Mouse (Mus musculus): ENCODE measurements at regions not wholly inside any gene's neighbourhood (a gene's known extent, or its start where the extent isn't known, plus 50 kb on each side); places are given as distances from the start of the nearest gene placed in this dataset.
A peak's percentile ranks its signal among the peaks of the same experiment; 100 is the strongest.

DNA sequence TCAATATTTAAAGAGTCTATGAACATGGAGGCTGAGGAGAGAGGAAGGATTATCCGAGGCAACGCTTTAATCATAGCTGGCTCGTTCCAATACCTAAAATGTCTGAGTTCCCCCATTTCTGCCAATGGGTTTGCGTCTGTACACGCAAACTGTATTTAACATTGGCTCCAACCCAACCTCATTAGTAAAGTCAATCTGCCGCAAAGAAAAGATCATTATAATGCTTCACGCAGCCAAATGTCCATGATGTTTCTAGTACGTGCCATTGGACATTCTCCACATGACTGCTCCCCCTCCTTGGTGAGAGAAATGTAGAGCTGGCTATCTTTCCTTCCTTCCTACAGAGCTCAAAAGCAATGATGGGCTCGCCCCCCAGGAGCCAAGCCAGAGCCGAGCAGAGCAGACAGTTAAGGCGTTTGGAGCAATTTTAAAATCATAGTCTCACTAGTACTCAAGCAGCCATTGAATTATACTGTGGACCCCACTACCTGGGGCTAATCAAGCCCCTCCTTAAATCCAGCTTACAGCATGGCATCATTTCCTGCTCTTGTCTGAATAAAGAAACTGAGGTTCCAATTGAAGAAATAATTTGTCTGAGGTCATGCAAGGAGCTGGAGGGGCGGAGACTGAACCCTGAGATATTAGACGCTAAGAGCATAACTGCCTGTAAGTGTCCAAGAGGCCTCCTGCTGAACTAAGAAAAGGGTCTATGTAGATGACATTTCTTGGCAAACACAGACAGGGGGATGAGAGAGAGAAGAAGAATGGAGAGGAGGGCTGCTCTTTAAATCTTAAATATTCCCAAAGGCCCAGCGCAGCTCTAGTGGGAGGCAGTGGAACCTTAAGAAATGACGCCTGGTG is 88.5 kb upstream of the Adpgk start:
- TF ChIP-seq EP300 (IDR thresholded peaks at IDR 0.05) (0 out of 2 replicates have a peak, but pooled peaks have one; percentile 23), CTCF (IDR thresholded peaks at IDR 0.05) (no peak)
- Histone ChIP-seq H3K27ac (ENCODE audit: low read length) (no peak overlapping the region), H3K36me3 (ENCODE audit: insufficient read depth, low read length) (no peaks in the 10 kb centered on the region), H3K27me3 (replicated peaks; ENCODE audit: insufficient read depth, low read length) (no peaks in the 10 kb centered on the region), H3K4me1 (ENCODE audit: insufficient read depth, low read depth, low read length) (no peaks in the 10 kb centered on the region; the same call in 1 of the 2 replicates), H3K9me3 (ENCODE audit: low read length) (no peaks in the 10 kb centered on the region), H3K4me3 (ENCODE audit: low read depth, low read length) (no peak overlapping the region), H3K4me2 (replicated peaks; ENCODE audit: low read depth, low read length) (no peak overlapping the region), H3K9ac (replicated peaks; ENCODE audit: low read depth) (no peak overlapping the region)
- peak; percentile 50; the same call in 1 of the 2 replicates for ATAC-seq
- WGBS = 70% methylated on average over 15 of the region's 15 CpGs
- peak; percentile 50 for DNase-seq (ENCODE audit: low spot score)

DNA sequence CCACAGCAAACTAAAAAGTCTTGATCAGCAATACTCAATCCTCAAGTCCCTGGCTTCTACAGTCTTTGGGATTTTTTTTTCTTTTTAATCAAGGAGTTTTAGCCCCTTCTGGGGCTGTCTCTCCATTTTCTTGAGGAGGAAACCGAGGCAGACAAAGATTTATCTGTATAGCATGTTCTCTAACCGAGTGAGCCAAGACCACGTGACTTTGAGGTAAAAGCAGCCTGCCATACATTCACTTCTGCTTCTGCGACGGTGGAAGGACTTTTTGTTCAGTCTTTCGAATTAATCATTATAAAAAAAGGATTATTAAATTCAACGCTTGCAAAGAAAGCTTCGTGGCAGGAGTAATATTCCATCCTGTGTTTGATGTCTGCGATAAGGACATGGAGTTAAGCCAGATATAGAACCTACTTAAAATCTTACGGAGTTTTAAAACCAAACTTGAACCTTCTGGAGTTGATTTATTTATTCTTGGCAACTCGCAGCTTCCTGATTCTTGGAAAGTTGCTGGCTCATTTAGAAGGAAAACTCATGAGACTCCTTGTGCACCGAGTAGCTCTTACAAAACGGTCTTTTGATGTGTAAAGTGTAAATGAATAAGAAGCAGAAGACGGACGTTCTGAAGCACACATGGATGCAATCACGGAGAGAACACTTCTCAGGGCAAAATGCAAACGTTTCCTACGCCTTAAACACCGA is 91.7 kb upstream of the Adpgk start:
- no peak overlapping the region for H3K9ac ChIP-seq (replicated peaks; ENCODE audit: low read depth)
- no peaks in the 10 kb centered on the region; the same call in 1 of the 2 replicates for H3K4me1 ChIP-seq (ENCODE audit: insufficient read depth, low read depth, low read length)
- H3K27ac ChIP-seq (ENCODE audit: low read length) = no peak overlapping the region
- H3K4me3 ChIP-seq (ENCODE audit: low read depth, low read length) = no peak overlapping the region
- TF ChIP-seq EP300 (IDR thresholded peaks at IDR 0.05) = peak; percentile 51; the same call in 1 of the 2 replicates
- no peak for TF ChIP-seq CTCF (IDR thresholded peaks at IDR 0.05)
- DNase-seq (ENCODE audit: low spot score) (peak; percentile 74), ATAC-seq (peak; percentile 47)
- no peaks in the 10 kb centered on the region for H3K27me3 ChIP-seq (replicated peaks; ENCODE audit: insufficient read depth, low read length)
- no peaks in the 10 kb centered on the region for H3K9me3 ChIP-seq (ENCODE audit: low read length)
- no peaks in the 10 kb centered on the region for H3K36me3 ChIP-seq (ENCODE audit: insufficient read depth, low read length)
- WGBS = 24% methylated on average over 19 of the region's 19 CpGs
- H3K4me2 ChIP-seq (replicated peaks; ENCODE audit: low read depth, low read length) = peak overlapping the region; percentile 34

DNA sequence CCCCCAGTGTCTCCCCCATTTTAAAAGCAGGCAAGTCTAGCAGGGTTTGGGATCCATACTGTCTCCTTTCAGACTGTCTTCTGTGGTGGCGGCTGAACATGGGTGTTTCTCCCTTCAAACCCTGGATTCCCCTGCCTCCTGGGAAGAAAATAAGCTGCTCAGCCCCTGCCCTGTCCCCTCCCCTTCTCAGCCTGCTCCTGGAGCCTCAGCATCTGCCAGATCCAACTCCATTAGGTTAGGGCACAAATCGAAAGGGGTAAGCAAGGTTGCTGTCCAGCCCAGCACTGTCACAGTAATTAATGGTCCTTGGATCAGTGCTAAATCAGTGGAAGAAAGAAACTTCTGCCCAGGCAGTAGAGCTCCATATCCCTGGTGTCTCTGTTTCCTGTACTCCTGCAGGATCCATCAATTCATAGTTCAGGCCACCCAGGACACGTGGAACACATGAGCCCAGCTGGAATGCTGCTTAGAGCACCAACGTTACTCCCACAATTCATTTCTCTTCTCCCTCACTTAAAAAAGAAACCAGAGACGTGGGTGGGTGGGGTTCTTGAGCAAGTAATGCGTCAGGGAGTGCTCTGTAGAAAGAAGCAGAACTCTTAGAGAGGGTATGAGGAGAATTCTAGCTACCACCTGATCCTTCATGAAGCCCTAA is 93.0 kb upstream of the Adpgk start:
- peak; percentile 42 for ATAC-seq
- 26% methylated on average over 6 of the region's 6 CpGs for WGBS

DNA sequence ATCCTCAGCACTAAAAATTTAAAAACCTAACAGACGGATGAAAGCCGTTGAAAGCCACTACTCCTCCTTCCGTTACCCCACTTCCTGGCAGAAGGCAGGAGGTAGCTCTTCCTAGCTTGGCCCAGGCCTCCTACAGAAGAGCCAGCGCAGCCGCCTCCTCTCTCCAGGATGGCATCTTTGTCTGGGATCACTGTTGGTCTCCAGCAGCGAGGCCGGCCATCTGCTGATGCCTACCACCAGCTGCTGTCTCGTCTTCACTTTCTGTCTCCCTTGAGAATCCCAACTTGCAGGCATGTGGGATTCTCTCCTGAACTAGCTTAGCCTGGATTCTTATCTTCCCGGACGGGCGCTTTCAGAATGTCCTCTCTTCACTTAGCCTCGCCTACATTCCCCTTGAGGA is 93.9 kb upstream of the Adpgk start:
- 83% methylated on average over 12 of the region's 12 CpGs for WGBS
- H3K27me3 ChIP-seq (replicated peaks; ENCODE audit: insufficient read depth, low read length) = no peaks in the 10 kb centered on the region
- H3K9me3 ChIP-seq (ENCODE audit: low read length) = no peaks in the 10 kb centered on the region
- ATAC-seq (no peak), DNase-seq (ENCODE audit: low spot score) (no peak)
- H3K4me2 ChIP-seq (replicated peaks; ENCODE audit: low read depth, low read length) = no peak overlapping the region
- H3K36me3 ChIP-seq (ENCODE audit: insufficient read depth, low read length) = no peaks in the 10 kb centered on the region
- no peak overlapping the region for H3K27ac ChIP-seq (ENCODE audit: low read length)
- H3K4me3 ChIP-seq (ENCODE audit: low read depth, low read length) = no peak overlapping the region
- no peak for TF ChIP-seq EP300 (IDR thresholded peaks at IDR 0.05)
- TF ChIP-seq CTCF (IDR thresholded peaks at IDR 0.05) = no peak
- H3K9ac ChIP-seq (replicated peaks; ENCODE audit: low read depth) = no peak overlapping the region
- no peaks in the 10 kb centered on the region; the same call in 1 of the 2 replicates for H3K4me1 ChIP-seq (ENCODE audit: insufficient read depth, low read depth, low read length)

More for the DNA sequence above, 93.0 kb upstream of the Adpgk start:
- Histone ChIP-seq H3K9ac (replicated peaks; ENCODE audit: low read depth) (no peak overlapping the region), H3K4me3 (ENCODE audit: low read depth, low read length) (no peak overlapping the region), H3K9me3 (ENCODE audit: low read length) (no peaks in the 10 kb centered on the region), H3K27ac (ENCODE audit: low read length) (no peak overlapping the region), H3K27me3 (replicated peaks; ENCODE audit: insufficient read depth, low read length) (no peaks in the 10 kb centered on the region), H3K4me2 (replicated peaks; ENCODE audit: low read depth, low read length) (no peak overlapping the region), H3K36me3 (ENCODE audit: insufficient read depth, low read length) (no peaks in the 10 kb centered on the region), H3K4me1 (ENCODE audit: insufficient read depth, low read depth, low read length) (no peaks in the 10 kb centered on the region; the same call in 1 of the 2 replicates)
- TF ChIP-seq EP300 (IDR thresholded peaks at IDR 0.05) = no peak
- TF ChIP-seq CTCF (IDR thresholded peaks at IDR 0.05) = no peak
- DNase-seq (ENCODE audit: low spot score) = peak; percentile 65

DNA sequence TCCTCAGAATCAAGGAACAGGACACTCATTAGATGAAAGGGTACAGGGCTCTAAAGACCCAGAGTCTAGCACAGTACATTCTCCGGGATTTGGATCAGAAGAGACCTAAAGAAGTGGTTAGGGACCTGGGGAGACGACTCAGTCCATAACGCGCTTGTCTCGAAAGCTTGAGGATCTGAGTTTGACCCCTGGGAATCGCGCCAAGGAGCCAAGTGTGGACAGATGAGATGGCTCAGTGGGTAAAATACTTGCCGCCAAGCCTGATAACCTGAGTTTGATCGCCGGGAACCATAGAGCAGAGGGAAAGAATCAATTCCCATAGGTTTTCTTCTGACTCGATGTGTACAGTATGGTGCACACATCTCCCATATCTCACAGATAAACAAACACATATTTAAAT is 97.4 kb upstream of the Adpgk start:
- no peak for DNase-seq (ENCODE audit: low spot score)
- Histone ChIP-seq H3K4me2 (replicated peaks; ENCODE audit: low read depth, low read length) (no peak overlapping the region), H3K36me3 (ENCODE audit: insufficient read depth, low read length) (no peaks in the 10 kb centered on the region), H3K9me3 (ENCODE audit: low read length) (no peaks in the 10 kb centered on the region), H3K4me1 (ENCODE audit: insufficient read depth, low read depth, low read length) (peaks cover 3% of the 10 kb centered on the region; the same call in 1 of the 2 replicates), H3K27ac (ENCODE audit: low read length) (no peak overlapping the region), H3K4me3 (ENCODE audit: low read depth, low read length) (no peak overlapping the region), H3K27me3 (replicated peaks; ENCODE audit: insufficient read depth, low read length) (no peaks in the 10 kb centered on the region), H3K9ac (replicated peaks; ENCODE audit: low read depth) (no peak overlapping the region)
- no peak for ATAC-seq
- TF ChIP-seq EP300 (IDR thresholded peaks at IDR 0.05) (no peak), CTCF (IDR thresholded peaks at IDR 0.05) (no peak)
- 68% methylated on average over 11 of the region's 11 CpGs for WGBS

DNA sequence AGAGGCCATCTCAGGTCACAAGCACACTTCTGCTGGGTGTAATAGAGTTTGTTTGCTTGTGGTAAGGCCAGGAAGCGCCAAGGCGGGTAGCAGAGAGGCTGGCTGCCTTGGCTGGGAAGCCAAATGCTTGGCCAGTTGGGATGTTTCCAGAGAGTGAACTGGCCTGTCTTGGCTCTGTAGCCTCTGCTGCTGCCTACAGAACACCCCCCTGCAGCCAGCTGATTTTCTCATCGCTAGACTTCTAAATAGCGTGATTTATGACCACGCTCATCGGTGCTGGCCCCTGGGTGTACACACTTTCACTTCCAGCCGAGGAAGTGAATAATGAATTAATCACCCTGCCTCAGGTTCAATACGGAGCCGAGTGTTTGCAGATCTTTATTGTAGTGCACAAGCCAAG is 102.2 kb upstream of the Adpgk start:
- WGBS = 16% methylated on average over 9 of the region's 9 CpGs
- Histone ChIP-seq H3K4me3 (ENCODE audit: low read depth, low read length) (no peak overlapping the region), H3K36me3 (ENCODE audit: insufficient read depth, low read length) (no peaks in the 10 kb centered on the region), H3K4me2 (replicated peaks; ENCODE audit: low read depth, low read length) (no peak overlapping the region), H3K27me3 (replicated peaks; ENCODE audit: insufficient read depth, low read length) (no peaks in the 10 kb centered on the region), H3K4me1 (ENCODE audit: insufficient read depth, low read depth, low read length) (0 out of 2 replicates have a peak, but pooled peaks cover 4% of the 10 kb centered on the region), H3K9me3 (ENCODE audit: low read length) (no peaks in the 10 kb centered on the region), H3K9ac (replicated peaks; ENCODE audit: low read depth) (no peak overlapping the region), H3K27ac (ENCODE audit: low read length) (no peak overlapping the region)
- DNase-seq (ENCODE audit: low spot score) (peak; percentile 49), ATAC-seq (no peak)
- no peak for TF ChIP-seq CTCF (IDR thresholded peaks at IDR 0.05)
- TF ChIP-seq EP300 (IDR thresholded peaks at IDR 0.05) = no peak
